Mouse (Mus musculus): ENCODE data around the gene Mst1.

The Mst1 gene

GRCm38 (mm10) chr9:108094998-108095411 is 14.8 kb downstream of the Mst1 start:
- intact Hi-C loops (cut with DNase I) = loop anchor here (2.0 to 5.0 kb wide), 3 partner anchors 44 to 187 kb away; no protein-coding TSS in a partner anchor

DNA sequence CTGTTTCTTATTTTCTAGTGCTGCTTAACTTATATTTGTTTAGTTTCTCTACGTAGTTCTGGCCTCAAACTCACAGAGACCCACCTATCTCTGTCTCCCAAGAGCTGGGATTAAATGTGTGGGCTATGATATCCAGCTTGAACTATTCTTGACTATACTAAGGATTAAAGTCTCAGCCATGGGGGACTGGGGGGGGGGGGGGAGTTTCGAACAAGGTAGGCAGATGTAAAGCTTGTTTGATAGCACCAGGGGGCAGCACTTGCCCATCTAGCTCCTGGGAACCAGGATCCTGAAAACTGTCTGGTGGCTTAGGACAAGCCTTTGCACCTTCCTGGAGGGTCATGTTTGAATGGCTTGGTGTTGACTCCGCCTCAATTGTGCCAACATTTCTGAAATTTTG is 15.3 kb downstream of the Mst1 start:
- intact Hi-C loops (cut with DNase I) = loop anchor here (2.0 to 5.0 kb wide), 3 partner anchors 43 to 187 kb away; no protein-coding TSS in a partner anchor

DNA sequence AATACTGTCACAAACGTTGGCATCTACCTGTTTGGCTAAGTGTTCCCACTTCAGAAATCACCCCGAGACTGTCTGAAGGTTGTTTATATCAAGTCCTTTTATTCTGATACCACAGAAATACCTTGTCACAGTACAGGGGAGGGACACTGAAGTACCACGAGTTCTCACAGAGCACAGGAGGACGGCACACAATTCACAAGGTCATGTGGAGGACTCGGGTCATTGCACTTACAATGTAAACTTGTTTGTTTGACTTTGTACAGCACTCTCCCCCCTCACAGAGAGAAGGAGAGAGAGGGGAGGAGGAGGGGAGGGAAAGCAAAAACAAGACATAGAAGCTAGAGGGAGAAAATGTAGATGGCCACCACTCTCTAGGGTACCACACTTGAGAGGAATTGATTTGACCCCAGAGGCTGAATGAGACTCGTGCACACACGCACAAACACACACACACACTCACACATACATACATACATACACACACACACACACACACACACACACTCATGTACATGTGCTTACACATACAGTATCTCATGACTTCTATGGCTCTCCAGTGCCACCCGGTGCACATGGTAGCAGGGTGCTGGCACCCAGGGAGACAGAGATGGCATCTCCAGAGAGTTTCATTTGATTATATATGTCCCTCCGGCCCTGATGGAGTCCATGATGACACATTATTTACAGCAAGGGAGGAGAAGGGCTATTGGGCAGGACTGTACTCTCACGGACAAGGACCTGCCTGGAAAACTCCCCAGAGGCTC is 15.9 kb downstream of the Mst1 start:
- intact Hi-C loops (cut with DNase I) = loop anchor here (2.0 to 5.0 kb wide), 3 partner anchors 43 to 186 kb away; no protein-coding TSS in a partner anchor

DNA sequence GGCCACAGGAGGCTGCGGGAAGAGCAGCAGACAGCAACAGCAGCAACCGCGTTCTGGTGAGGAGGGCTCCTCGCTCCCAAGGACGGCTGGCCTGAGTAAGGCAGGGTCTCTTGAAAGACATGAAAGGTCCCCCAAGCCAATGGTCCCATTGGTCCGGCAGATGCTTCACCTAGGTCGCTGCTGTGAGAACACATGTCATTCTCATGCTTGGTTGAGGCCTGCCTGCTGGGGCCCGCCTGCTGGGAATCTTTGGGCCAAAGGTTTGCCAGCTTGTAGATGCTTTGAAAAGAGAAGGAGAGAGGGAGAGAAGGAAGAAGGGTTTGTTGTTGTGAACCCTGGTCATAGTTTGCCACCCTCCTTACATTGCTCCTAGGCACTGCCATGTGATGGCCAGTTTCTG is 19.4 kb downstream of the Mst1 start:
- intact Hi-C loops (cut with DNase I) = loop anchor here (5.0 kb wide), 2 partner anchors 103 to 183 kb away; no protein-coding TSS in a partner anchor

- intact Hi-C loops (cut with DNase I) = no loop called here
Observed at GRCm38 (mm10) chr9:108104766-108105548, 24.7 kb downstream of the Mst1 start.

DNA sequence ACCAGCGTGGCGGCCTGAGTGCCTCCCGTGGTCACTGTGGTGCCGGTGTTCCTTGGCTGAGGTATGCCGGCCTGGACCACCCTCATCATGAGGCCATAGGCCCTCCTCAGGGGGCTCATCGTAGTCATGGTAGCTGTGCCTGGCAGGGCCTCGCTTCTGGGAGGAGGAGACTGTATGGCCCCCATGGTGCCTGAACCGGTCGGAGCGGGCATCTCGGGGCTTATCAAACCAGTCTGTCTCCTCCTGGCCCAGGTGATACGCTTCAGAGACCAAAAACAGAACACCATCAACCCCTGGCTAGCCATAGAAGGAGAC is 25.3 kb downstream of the Mst1 start:
- intact Hi-C loops (cut with DNase I) = no loop called here

DNA sequence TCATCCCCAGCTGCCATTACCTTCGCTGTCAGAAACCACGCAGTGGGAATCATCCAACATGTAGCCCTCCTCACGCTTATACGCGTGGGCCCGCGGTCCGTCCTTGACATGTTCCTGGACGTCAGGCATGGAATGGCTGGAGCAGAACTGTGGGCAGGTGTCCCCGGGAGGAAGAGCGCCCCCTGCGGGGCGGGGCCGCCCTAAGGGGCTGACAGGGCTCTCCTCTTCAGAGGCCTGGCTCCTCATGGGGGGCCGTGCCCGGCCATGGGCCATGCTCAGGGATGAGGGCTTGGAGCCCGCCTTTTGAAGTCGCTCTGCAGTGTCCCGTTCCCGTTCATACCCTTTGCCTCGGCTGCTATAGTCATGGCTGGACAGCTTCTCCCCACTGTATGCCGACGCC is 25.9 kb downstream of the Mst1 start:
- intact Hi-C loops (cut with DNase I) = no loop called here

GRCm38 (mm10) chr9:108107867-108108266 is 27.6 kb downstream of the Mst1 start:
- intact Hi-C loops (cut with DNase I) = no loop called here

GRCm38 (mm10) chr9:108110160-108110559 is 29.9 kb downstream of the Mst1 start:
- intact Hi-C loops (cut with DNase I) = no loop called here

- intact Hi-C loops (cut with DNase I) = no loop called here
Observed at GRCm38 (mm10) chr9:108111101-108111592, 30.9 kb downstream of the Mst1 start.

DNA sequence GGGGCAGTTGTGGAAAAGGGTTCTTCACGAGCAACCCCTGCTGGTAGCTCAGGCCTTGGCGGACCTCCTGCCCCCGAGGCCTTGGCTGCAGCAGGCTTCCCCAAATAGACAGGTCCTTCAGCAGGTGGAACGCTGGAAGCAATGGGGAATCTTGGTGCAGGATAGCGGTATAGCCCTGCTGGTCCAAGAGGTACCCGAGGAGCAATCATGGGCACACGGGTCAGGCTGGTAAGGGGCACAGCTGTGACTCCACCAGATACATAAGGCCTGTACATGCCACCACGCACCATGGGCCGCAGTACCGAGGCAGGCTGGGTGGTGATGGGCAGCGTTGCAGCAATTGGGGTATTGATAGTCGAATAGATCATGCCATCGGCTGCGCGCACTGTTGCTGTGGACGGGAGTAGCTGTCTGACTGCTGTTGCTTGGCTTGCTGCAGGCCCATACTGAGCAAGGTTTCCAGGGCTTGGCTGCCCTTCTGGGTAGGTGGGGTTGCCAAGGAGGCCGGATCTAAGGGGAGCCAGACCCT is 31.4 kb downstream of the Mst1 start:
- intact Hi-C loops (cut with DNase I) = no loop called here

- intact Hi-C loops (cut with DNase I) = no loop called here
Observed at GRCm38 (mm10) chr9:108112719-108113340, 32.6 kb downstream of the Mst1 start.

DNA sequence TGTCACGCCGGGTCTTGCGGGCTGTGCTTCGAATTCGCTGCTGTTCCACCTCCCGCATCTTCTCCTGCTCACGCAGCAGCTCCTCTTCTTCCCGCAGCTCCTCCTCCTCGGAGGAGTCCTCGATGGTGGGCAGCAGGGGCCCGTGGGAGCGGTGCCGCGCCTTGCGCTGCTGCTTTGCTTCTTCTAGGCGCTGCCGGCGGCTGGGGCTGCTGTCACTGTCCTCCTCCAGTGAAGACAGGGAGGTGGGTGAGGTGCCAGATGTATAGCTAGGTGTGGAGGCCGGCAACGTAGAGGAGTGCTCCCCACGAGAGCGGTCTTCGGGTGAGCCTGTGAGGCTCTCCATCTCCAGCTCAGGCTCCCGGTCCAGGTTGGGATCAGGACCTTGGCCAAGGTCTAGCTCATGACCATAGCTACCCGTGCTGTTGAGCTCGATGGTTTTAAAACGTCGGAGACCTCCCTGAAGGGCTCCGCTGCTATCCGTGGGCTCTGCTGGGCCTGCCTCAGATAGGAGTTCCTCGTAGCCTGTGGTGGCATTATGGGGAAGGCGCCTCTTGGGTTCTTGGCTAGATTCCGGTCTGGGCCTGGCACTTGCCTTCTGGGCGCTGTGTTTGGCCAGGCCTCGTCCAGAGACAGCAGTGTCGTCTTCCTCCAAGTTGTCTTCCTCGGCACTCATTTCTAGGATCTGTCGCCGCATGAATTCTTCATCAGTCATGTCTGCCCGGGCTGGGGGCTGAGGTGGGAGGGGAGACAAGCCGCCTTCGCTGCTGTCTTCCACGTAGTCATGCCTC is 35.2 kb downstream of the Mst1 start:
- intact Hi-C loops (cut with DNase I) = no loop called here

DNA sequence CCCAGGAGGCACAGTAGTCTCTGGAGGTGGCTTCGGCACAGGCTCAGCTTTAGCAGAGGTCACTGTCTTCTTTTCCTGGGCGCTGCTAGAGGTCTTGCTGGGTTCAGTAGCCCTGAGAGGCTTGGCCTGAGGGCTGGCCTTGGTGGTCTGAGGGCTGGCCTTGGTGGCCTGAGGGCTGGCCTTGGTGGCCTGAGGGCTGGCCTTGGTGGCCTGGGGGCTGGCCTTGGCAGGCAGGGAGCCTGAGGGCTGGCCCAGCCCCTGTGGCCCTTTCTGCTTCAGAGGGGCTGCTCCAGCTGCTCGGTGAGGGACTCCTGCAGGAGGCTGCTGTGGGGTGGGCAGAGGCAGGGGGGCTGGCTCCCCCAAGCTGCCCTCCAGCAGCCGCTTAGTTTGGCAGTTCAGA is 36.9 kb downstream of the Mst1 start:
- intact Hi-C loops (cut with DNase I) = no loop called here

GRCm38 (mm10) chr9:108119891-108120411 is 39.7 kb downstream of the Mst1 start:
- intact Hi-C loops (cut with DNase I) = no loop called here

- intact Hi-C loops (cut with DNase I) = no loop called here
Observed at GRCm38 (mm10) chr9:108120671-108121070, 40.4 kb downstream of the Mst1 start.

DNA sequence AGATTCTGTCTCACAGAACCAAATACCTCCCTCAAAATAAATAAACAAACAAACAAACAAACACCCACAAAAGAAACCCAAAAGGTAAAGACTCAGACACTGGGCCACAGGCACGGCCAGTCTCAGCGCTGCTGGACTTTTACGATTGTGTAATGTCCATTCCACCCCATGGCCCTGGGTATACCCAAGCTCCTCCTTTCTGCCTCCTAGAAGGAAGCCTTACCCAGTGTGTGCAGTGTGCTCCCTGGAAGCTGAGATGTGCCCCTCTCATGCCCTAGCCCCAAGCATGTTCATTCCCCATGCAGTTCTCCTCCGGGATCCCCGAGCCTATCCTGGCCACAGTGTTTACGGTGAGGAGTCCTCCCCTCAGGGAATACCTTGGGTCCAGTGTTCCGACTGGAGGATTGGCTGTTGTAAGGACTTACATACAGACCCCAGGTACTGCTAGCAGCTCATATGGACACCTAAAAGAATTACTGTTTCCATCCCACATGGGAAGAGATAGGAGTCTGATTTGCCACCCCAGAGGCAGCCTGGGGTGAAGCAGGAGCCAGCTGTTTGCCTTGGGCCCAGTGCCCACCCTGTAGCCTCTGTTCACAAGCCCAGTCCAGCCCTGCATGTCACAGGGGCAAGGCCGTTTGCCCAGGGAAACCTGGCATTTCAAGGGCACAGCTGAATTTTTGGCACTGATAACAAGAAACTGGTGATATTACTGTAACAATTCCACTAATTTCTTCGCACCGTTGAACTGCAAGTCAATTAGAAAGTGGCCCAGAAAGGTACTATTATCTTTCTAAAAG is 41.1 kb downstream of the Mst1 start:
- intact Hi-C loops (cut with DNase I) = no loop called here

DNA sequence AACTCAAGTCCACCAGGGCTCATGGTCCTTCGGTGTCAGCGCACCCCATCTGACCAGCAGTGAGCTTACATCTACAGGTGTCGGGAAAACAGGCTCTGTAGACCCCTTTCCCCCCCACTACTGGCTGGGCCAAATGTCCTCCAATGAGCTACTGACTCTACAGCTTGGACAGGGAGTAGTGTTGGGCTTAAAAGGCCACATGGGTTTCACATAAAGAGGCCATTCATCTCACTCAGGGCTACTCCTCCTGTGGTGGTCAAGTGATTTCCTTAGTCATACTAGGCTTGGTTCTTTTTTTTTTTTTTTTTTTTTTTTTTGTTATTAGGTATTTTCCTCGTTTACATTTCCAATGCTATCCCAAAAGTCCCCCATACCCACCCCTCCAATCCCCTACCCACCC is 43.7 kb downstream of the Mst1 start:
- intact Hi-C loops (cut with DNase I) = no loop called here

- intact Hi-C loops (cut with DNase I) = no loop called here
Observed at GRCm38 (mm10) chr9:108125731-108126130, 45.5 kb downstream of the Mst1 start.
